Mouse (Mus musculus): ENCODE data around the gene Btnl10.
"Not testable (repeated sequence)": the region's sequence is repeated elsewhere in the genome, so short reads cannot be mapped to it uniquely, and the experiment has no call there.

The Btnl10 gene

DNA sequence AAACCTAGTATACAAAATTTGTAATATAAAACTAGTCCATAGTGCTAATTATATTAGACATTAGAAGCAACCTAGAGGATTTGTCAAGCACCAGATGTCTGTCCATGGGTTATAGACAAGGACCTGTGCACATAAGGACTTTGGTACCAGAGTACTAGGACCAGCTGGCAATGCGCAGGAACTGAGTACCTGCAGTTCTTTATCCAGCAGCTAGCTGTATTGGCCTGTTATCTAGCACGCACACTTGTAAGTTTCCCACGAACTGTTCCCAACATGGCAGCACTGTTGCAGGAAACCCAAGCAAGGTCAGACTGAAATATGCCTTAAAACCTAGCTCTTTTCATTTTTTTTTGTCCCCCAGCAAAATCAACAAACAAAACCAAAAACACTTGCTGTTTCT, 12.5 kb downstream of the Btnl10 start:
- DNase-seq (ENCODE audit: low read depth in 2 of 2, low spot score in 2 of 2) = no peak

DNA sequence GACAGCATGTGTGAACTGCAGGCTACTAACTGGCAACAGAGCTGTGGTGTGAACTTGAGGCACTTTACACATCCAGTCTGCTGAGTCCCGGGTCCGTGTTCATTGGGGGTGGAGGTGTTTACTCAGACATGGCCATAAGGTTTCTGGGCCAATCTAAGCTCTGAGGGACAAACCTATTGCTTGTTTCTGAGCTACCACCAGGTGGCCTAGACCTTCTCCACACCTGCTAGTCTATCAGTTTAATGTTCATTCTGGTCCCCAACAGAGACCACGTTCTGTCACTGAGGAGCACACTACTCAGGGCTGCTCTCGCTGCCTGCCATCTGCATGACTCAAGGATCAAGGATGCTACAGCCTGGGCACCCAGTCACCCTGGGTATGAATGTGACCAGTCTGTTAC, 13.9 kb downstream of the Btnl10 start:
- DNase-seq (ENCODE audit: low read depth in 2 of 2, low spot score in 2 of 2) = no peak

GRCm38 (mm10) chr11:58937909-58938308, 20.2 kb downstream of the Btnl10 start:
- DNase-seq (ENCODE audit: low read depth in 2 of 2, low spot score in 2 of 2) = no peak

- DNase-seq (ENCODE audit: low read depth in 2 of 2, low spot score in 2 of 2) = peak; percentile 74 to 87
Measured at GRCm38 (mm10) chr11:58938322-58939087, 20.8 kb downstream of the Btnl10 start, which contains the start of gene Rnf187. TSS of gene Rnf187 (minus strand) at chr11:58938916.

DNA sequence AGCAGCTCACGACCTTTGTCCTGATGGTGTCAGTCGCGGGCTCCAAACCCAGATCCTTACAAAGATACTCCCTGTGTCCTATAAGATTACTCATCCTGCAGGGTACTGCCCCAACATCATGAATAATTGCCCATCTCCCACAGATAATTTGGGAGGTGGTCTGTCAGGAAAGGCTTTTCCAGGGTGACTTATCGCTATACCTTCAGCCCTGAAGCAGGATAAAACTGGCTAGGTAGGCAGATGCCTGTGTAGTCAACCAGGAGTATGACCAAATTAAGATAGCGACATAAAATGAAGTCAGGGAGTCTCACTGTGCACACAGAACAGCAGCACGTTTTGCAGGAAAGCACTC, 21.4 kb downstream of the Btnl10 start:
- DNase-seq (ENCODE audit: low read depth in 2 of 2, low spot score in 2 of 2) = no peak

- DNase-seq (ENCODE audit: low read depth in 2 of 2, low spot score in 2 of 2) = no peak
Measured at GRCm38 (mm10) chr11:58944136-58944535, 26.4 kb downstream of the Btnl10 start.

GRCm38 (mm10) chr11:58947306-58947705, 29.6 kb downstream of the Btnl10 start:
- DNase-seq (ENCODE audit: low read depth in 2 of 2, low spot score in 2 of 2) = no peak

DNA sequence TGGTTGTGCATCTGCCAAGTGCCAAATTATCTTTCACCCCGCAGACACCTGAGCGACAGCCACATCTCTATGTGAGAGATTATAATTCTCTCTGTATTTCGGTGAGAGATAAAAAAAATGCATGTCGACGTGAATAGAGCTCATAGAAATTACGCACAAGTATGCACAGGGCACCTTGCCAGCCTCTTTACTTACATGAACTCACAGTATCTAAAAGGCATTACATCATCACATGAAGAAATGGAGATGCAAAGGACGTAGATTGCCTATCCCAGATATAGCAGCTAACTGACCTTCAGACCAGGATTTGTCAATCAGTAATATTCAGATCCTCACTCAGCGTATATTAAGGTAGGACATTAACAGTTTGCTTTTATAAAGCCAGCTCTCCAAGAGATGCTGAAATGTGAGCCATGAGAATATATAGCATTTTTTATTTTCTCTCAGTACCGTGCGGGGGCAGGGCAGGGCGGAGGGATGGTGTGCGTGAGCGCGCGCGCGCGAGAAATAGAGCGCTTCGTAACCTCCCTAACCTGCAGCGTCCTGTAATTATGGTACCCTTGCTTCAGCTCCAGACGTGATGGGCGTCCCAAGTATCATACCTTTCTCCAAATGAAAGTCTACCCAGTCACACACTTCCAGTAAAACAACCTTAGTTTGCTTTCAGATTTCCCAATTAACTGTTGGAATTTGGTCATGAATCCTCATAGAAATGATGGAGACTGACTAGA, 30.3 kb downstream of the Btnl10 start:
- peak in 1 of 2 experiments; percentile 31 for DNase-seq (ENCODE audit: low read depth in 2 of 2, low spot score in 2 of 2)

DNA sequence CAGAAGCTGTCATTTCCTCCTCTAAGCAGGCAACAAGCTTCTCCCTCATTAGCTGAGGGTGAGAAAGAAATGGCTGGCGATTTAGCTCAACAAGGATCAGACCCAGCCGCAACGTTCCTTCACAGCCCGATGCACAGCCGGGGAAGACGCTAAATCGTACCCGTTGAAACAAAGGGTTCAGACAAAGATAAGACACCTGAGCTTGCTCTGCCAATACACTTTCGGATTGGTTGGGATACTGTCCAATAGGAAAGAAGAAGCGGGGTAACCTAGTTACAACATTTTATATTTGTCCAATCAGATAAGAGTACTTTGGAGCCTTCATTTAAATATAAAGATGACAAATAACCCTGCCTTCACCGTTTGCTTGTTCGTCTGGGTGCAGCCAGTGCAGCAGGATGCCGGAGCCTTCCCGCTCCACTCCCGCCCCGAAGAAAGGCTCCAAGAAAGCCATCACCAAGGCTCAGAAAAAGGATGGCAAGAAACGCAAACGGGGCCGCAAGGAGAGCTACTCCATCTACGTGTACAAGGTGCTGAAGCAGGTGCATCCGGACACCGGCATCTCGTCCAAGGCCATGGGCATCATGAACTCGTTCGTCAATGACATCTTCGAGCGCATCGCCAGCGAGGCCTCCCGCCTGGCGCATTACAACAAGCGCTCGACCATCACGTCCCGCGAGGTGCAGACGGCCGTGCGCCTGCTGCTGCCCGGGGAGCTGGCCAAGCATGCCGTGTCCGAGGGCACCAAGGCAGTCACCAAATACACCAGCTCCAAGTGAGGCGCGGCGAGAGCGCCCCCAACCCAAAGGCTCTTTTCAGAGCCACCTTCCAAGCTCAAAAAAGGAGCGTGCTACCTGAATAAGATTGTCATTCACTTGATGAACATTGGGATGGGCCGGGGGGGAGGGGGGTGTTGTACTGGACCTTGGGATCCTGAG, 31.1 kb downstream of the Btnl10 start, which contains the start of gene Hist3h2ba:
Gene Hist3h2ba, plus strand, starts transcription at position 379 of the 938 bp plus-strand sequence.
- DNase-seq (ENCODE audit: low read depth in 2 of 2, low spot score in 2 of 2) = peak; percentile 30 to 57

DNA sequence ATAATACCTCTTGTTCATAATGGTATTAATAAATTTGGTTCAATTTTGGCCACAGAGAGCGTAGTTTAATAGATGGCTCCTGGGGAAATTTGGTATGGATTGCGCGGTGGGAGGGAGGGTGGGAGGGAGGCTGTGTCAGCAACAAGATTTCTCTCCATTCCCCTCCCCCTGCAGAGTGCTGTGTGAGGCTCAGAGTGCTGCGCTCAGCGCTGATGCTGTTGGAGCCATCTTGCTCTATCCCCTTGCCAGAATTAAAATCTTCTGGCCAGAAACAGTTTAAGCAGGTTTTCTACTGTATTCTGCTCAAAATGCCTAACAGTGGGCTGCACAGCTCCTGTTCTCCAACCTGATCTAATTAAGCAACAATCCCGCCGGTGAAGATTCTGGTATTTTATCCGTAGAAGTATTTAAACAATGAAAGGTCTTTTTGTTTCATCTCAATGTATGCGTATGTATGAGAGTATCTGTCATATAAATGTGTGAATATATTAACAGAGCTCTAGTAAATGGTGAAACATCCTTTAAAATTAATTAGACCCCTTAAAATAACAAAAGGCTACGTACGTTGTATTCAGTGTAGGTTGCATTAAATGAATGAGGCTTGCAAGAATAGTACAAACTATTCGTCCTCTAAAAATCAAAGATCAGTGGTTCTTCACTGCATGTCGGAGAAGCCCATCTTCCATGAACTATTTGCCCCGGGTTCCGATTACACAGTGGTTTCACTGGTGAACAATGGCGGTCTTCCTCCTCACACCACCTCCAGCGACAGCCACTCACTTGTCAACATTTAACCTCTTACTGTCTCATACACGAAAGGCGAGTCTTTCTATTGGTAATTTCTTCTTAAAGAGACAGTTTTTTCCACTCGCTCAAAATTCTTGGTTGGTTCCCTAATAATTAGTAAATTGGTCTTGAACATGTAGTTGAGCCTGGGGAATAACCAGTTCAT, 32.0 kb downstream of the Btnl10 start:
- DNase-seq (ENCODE audit: low read depth in 2 of 2, low spot score in 2 of 2) = no peak

DNA sequence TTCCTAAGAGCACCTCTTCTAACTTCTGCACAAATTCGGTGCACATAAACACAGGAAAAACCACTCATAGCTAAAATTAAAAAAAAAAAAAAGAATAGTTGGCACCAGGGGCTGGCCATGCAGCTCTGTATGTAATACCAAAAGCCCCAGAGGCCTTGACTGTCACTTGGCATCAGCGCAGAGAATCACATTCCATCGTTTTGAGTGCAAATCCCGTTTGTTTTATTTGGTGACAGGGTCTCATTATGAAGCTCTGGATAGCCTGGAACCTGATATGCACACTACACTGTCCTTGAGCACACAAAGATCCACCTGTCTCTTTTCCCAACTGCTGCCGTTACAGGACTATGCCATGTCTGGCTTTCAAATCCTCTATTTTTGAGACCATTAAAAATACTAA, 33.5 kb downstream of the Btnl10 start:
- no peak for DNase-seq (ENCODE audit: low read depth in 2 of 2, low spot score in 2 of 2)

- DNase-seq (ENCODE audit: low read depth in 2 of 2, low spot score in 2 of 2) = no peak
Measured at GRCm38 (mm10) chr11:58953351-58954169, 35.9 kb downstream of the Btnl10 start.

DNA sequence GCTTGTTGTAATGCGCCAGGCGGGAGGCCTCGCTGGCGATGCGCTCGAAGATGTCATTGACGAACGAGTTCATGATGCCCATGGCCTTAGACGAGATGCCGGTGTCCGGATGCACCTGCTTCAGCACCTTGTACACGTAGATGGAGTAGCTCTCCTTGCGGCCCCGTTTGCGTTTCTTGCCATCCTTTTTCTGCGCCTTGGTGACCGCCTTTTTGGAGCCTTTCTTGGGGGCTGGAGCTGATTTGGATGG, 36.4 kb downstream of the Btnl10 start:
- DNase-seq (ENCODE audit: low read depth in 2 of 2, low spot score in 2 of 2) = not testable (repeated sequence)

DNA sequence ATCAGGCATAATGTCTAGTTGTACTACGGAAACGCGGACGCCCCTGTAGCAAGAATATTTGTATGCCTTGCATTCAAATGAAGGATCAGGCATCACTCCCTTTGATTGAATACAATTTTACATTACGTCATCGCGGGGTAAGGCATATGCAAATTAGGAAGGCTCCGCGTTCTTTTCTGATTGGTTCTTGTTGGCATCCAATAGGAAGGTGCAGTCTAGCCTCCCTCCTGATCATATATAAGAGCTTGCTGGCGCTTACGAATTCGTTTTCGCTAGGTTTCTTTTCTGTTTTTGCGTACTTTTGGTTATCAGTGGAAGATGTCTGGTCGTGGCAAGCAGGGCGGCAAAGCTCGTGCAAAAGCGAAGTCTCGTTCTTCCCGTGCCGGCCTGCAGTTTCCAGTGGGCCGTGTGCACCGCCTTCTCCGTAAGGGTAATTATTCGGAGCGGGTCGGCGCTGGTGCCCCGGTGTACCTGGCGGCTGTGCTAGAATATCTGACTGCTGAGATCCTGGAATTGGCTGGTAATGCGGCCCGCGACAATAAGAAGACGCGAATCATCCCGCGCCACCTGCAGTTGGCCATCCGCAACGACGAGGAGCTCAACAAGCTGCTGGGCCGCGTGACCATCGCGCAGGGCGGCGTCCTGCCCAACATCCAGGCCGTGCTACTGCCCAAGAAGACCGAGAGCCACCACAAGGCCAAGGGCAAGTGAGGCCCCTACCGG, 36.9 kb downstream of the Btnl10 start, which contains the start of the genes Hist3h2a and Trim17:
Gene Hist3h2a, plus strand, starts transcription at position 266 of the 723 bp plus-strand sequence.
Gene Trim17, plus strand, starts transcription at position 266 of the 723 bp plus-strand sequence.
- DNase-seq (ENCODE audit: low read depth in 2 of 2, low spot score in 2 of 2) = peak; percentile 77 to 85

DNA sequence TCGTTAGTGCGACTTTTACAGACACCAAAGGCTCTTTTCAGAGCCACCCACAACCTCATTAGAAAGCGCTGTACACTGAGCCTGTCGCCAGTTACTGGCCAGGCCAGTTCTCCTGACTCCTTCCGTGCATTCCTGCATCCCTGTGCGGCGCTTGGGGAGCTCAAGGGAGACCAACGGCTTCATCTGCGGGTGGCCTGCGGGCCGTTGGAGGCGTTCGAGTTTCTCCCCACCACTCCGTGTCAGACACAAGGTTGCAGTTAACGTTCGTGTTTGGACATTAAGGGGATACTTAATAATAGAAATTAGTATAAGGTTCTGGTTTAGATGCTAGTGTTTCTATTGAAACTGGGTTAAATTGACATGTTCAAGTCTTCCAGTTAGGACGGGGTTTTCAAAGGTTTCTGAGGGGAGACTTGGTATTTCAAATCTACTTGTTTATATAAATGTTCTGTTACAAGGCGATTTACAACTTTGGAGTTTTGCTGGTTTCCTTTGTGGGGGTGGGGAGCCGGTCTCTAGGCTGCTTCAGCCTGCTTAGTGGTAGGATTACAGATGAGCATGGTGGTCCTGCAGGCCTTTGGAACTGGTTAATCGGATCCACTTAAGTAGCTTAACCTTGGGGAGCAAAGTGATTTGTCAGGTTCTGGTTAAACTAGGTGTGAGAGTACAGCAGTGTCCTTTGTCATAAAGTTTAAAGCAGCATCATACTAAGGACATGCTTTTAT, 37.6 kb downstream of the Btnl10 start:
- no peak for DNase-seq (ENCODE audit: low read depth in 2 of 2, low spot score in 2 of 2)

- DNase-seq (ENCODE audit: low read depth in 2 of 2, low spot score in 2 of 2) = no peak
Measured at GRCm38 (mm10) chr11:58955868-58956257, 38.2 kb downstream of the Btnl10 start.

DNA sequence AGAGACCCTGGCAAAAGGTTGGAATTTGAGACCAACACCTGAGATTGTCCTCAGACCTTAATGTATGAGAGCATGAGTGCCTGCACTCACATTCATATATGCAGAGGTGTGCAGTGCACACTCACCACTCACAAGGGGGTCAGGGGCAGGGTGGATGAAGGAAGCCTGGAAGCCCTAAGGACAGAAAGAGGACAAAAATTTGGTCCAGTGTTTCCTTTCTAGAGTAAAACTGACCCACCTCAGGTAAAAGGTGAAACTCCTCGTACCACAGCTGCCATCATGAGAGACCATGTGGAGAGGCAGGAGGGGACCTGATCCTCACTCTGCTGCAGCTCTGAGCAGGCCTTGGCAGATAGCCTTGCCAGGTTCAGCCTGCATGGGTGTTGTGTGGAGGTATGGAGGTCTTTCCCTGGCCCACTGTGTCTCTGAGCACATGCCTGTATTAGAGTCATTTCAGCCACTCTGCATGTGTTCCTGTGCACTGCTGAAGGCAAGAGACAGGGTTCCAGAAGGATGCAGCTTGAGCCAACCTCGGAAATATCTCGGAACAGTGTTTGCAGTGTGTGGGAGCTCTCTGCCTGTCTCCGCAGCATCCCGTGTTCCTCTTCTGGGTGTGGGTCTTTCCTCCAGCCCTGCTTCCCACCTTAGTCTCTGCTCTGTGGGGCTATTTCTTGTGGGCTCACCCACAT, 39.7 kb downstream of the Btnl10 start:
- DNase-seq (ENCODE audit: low read depth in 2 of 2, low spot score in 2 of 2) = no peak

- DNase-seq (ENCODE audit: low read depth in 2 of 2, low spot score in 2 of 2) = no peak
Measured at GRCm38 (mm10) chr11:58958536-58958935, 40.8 kb downstream of the Btnl10 start.

Measured in CD8-positive naive resting alpha-beta T cell, adult 2 months (primary cell).